Mouse (Mus musculus) heart, embryonic 15.5 days (tissue): ENCODE results near the gene Igfbp7. TPM values are rescaled to one million over a fixed set of nuclear protein-coding genes. Genes with fewer than 3 reads are reported as not detected.

Source experiments
- polyA plus RNA-seq: library from polyadenylated mRNA; unstranded; fragments of >200 nt; fragmentation: Nextera tagmentation; extraction: Ambion mirVana; gene quantifications from 2 replicates; pipeline ENCODE4 v1.2.1, GENCODE M21; 2015

Igfbp7 gene
- polyA plus RNA-seq, 1 experiment from 2014 or later = 74.2 TPM

Other genes starting within 250 kb of the Igfbp7 start
- gene Spink2, start 196.6 kb downstream of the Igfbp7 start, polyA plus RNA-seq = 3.0 and 3.7 TPM in 2 replicates
- gene Rest, start 142.6 kb downstream of the Igfbp7 start, polyA plus RNA-seq = 19.3 and 22.1 TPM in 2 replicates
- gene Noa1, start 98.0 kb downstream of the Igfbp7 start, polyA plus RNA-seq = 20.6 and 21.6 TPM in 2 replicates
- gene Polr2b, start 97.9 kb downstream of the Igfbp7 start, polyA plus RNA-seq = 32.7 and 39.2 TPM in 2 replicates